Mouse (Mus musculus) hindbrain, embryonic 12.5 days (tissue): ENCODE data around the gene Fgf15. TPM values are rescaled to one million over a fixed set of nuclear protein-coding genes. Genes with fewer than 3 reads are reported as not detected.

Source experiments
- ATAC-seq: fragments of 200-750 bp; cut with Nextera tagmentation; 2 replicates; pipeline ENCODE4 v1.8.0; 2017; ENCODE audit warnings: moderate TSS enrichment; ENCODE audit not compliant: low FRiP score
- H3K27ac ChIP-seq: fragments of 300-500 bp; sonication (generic); 2 replicates; pipeline ENCODE4 v1.5.1; 2016; ENCODE audit warnings: mild to moderate bottlenecking
- H3K27me3 ChIP-seq: fragments of 300-500 bp; sonication (generic); 2 replicates; pipeline ENCODE4 v1.6.1; 2016; ENCODE audit warnings: mild to moderate bottlenecking
- H3K36me3 ChIP-seq: fragments of 300-500 bp; sonication (generic); 2 replicates; pipeline ENCODE4 v1.6.1; 2016; ENCODE audit warnings: mild to moderate bottlenecking
- H3K4me1 ChIP-seq: fragments of 300-500 bp; sonication (generic); 2 replicates; pipeline ENCODE4 v1.6.1; 2016
- H3K4me2 ChIP-seq: fragments of 300-500 bp; sonication (generic); replicated peaks from 2 replicates; pipeline ENCODE4 v1.6.1; 2016; ENCODE audit warnings: mild to moderate bottlenecking
- H3K4me3 ChIP-seq: fragments of 300-500 bp; sonication (generic); 2 replicates; pipeline ENCODE4 v1.5.1; 2016; ENCODE audit warnings: mild to moderate bottlenecking
- H3K9ac ChIP-seq: fragments of 300-500 bp; sonication (generic); 2 replicates; pipeline ENCODE4 v1.6.1; 2016; ENCODE audit warnings: mild to moderate bottlenecking, moderate library complexity
- H3K9me3 ChIP-seq: fragments of 300-500 bp; sonication (generic); replicated peaks from 2 replicates; pipeline ENCODE4 v1.6.1; 2016; ENCODE audit warnings: mild to moderate bottlenecking
- WGBS: fragments of 180-500 bp; shearing (Covaris S2); methylation state at CpG from one replicate; pipeline ENCODE4 v1.1.7; 2016; 5-methylcytosine and 5-hydroxymethylcytosine counted together
- polyA plus RNA-seq: library from polyadenylated mRNA; unstranded; fragments of >200 nt; fragmentation: Nextera tagmentation; extraction: Ambion mirVana; gene quantifications from 2 replicates; pipeline ENCODE4 v1.2.1, GENCODE M21; 2016

Gene Fgf15
- polyA plus RNA-seq, 1 experiment from 2014 or later, result 66.7 TPM

GRCm38 (mm10) chr7:144942744-144943135, 46.4 kb downstream of the Fgf15 start:
- H3K27me3 ChIP-seq, result peaks cover 45% of the 10 kb centered on the region
- H3K9me3 ChIP-seq, result no peaks in the 10 kb centered on the region
- ATAC-seq, result no peak
- WGBS, result 0% methylated on average over 20 of the region's 20 CpGs
- H3K4me3 ChIP-seq, result peak overlapping the region; percentile 38
- peak overlapping the region; percentile 87 for H3K4me2 ChIP-seq
- peaks cover 46% of the 10 kb centered on the region for H3K4me1 ChIP-seq
- H3K36me3 ChIP-seq, result no peaks in the 10 kb centered on the region
- H3K9ac ChIP-seq, result peak overlapping the region; percentile 49; the same call in 1 of the 2 replicates
- 0 out of 2 replicates have a peak overlapping the region, but pooled peaks have one; percentile 58 for H3K27ac ChIP-seq

- H3K27ac ChIP-seq, result no peak overlapping the region
- ATAC-seq, result peak; percentile 24
- H3K9ac ChIP-seq, result peak overlapping the region; percentile 36; the same call in 1 of the 2 replicates
- H3K36me3 ChIP-seq, result no peaks in the 10 kb centered on the region
- no peaks in the 10 kb centered on the region for H3K9me3 ChIP-seq
- peak overlapping the region; percentile 87 for H3K4me2 ChIP-seq
- 0% methylated on average over 45 of the region's 45 CpGs for WGBS
- H3K4me3 ChIP-seq, result peak overlapping the region; percentile 38
- H3K27me3 ChIP-seq, result peaks cover 45% of the 10 kb centered on the region
- H3K4me1 ChIP-seq, result peaks cover 46% of the 10 kb centered on the region
Observed at GRCm38 (mm10) chr7:144943254-144943653, 46.9 kb downstream of the Fgf15 start.

Other genes with a start within 250 kb of the Fgf15 start
- 6.9 and 7.5 TPM in 2 replicates for gene Ano1, start 144.6 kb upstream of the Fgf15 start, polyA plus RNA-seq
- 1.9 and 2.1 TPM in 2 replicates for gene Fgf3, start 58.4 kb upstream of the Fgf15 start, polyA plus RNA-seq
- gene Fgf4, start 49.2 kb upstream of the Fgf15 start, polyA plus RNA-seq, result 0.13 and 0.46 TPM in 2 replicates
- gene LTO1, start 18.6 kb downstream of the Fgf15 start, polyA plus RNA-seq, result 28.2 and 34.1 TPM in 2 replicates
- gene Ccnd1, start 43.4 kb downstream of the Fgf15 start, polyA plus RNA-seq, result 123 and 128 TPM in 2 replicates